Mouse (Mus musculus): ENCODE data around the gene Ccdc97. TPM values are rescaled to one million over a fixed set of nuclear protein-coding genes. Genes with fewer than 3 reads are reported as not detected.
"Not testable (repeated sequence)": the region's sequence is repeated elsewhere in the genome, so short reads cannot be mapped to it uniquely, and the experiment has no call there.

Ccdc97 gene
- total RNA-seq, 2 experiments from 2014 or later, result 63.4 to 65.6 TPM

DNA sequence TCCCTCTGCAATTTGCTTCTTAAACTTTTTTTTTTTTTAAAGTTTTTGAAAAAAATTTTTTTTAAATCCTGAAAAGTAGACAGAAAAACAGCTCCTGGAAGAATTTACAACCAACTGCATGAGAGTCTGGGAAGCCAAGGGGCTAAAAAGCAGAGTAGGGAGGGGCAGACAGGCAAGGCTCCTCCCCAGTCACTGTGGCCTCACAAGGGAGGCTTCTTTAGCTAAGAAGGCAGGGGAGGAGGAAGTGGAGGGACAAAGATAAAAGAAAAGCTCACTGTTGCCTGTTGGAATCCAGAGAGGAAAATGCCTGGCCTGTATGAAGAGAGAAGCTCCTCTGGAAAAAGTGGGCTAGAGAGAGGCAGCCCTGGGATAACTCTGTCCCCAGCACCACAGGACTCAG lies 2.9 kb upstream of the Ccdc97 start:
- DNase-seq (ENCODE audit: low spot score in 2 of 2), result not testable (repeated sequence)

DNA sequence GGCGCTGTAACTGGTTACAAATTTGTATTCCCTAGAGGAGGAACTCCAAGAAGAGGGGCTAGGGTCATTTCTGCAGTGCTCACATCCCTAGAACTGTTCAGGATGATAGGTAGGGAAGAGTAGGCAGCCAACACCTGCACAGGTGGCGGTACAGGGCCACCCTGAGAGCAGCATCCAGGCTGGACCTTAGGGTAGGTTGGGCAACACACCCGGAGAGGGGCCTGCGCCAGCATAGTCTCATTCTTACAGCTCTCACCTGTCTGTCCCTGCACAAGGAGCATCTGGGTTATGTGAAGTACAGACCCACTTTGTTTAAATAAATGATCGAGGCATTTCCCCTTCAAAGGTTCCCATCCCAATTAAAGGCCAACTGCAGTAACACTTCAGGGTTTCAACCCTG lies 1.9 kb upstream of the Ccdc97 start:
- DNase-seq (ENCODE audit: low spot score in 2 of 2), result no peak

DNA sequence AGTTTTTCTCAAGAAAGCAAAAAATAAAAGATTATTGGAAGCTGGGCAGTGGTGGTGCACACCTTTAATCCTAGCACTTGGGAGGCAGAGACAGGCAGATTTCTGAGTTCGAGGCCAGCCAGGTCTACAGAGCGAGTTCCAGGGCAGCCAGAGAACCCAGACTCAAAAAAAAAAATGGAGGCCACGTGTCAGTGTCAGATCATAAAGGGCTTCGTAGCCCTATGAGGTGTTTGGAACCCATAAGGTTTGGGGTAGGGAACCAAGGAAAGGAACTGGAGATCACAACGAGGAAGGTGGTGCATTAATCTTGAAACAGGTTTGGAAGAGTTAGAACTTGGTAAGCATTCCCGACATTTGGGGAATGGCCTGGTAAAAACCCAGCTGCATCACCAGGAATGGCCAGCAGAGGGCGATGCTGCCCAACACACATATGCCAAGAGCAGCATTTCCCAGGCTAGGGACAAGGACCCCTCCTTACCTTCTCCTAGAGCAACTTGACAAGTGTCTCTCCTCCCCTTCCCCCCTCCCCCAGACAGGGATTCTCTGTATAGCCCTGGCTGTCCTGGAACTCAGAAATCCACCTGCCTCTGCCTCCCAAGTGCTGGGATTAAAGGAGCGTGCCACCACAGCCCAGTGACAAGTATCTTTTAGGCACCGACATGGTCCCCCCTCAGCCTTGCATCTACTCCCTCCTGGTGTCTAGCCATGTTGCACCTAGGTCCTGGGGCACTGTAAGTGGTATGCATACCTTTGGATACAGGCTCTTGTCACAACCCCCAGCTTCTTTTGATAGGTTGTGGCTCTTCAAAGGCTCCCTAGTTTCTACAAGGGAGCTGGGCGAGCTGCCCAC lies 1.1 kb upstream of the Ccdc97 start:
- peak; percentile 64 to 89 for DNase-seq (ENCODE audit: low spot score in 2 of 2)

DNA sequence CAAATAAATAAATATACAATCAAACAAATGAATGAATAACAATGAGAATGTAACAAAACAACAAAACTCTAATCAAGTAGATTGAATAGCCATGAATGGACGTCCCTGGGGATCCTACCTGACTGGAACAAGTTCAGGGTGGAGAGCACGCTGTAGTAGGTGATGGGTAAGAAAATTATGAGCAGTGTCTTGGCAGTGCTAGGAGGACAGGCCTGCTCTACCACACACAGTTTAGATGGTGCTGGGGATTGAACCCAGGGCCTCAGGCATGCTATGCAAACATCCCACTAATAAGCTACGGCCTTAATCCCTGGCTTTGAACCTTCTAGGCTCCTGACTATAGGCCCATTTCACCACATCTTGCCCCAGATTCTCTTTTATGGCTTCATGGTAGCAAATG lies 1.4 kb downstream of the Ccdc97 start:
- no peak for DNase-seq (ENCODE audit: low spot score in 2 of 2)

DNA sequence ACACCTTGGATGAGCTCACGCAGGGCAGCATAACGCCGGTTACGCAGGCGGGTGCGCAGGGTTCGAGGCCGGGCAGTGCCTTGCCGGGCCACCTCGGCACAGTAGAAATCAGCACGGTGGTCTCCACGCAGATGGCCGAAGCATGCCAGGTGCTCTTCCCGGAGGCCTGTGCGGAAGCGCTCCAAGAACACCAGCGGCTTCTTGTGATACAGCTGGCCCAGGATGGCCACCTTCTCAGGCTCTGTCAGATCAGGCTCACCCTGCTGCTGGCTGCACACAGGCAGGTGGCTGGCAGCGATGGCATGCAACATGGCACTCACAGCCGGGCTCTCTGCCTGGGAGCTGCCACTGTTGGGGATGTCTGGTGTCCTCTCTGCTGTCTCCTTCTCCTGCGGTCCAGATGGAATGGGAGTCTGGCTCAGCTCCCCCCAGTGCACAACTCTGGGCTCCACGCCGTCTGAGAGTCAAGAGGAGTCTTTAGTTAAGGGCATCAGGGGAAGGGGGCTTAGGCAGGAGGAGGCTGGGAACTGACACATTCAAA lies 3.1 kb downstream of the Ccdc97 start:
- peak in 1 of 2 experiments; percentile 46 for DNase-seq (ENCODE audit: low spot score in 2 of 2)

DNA sequence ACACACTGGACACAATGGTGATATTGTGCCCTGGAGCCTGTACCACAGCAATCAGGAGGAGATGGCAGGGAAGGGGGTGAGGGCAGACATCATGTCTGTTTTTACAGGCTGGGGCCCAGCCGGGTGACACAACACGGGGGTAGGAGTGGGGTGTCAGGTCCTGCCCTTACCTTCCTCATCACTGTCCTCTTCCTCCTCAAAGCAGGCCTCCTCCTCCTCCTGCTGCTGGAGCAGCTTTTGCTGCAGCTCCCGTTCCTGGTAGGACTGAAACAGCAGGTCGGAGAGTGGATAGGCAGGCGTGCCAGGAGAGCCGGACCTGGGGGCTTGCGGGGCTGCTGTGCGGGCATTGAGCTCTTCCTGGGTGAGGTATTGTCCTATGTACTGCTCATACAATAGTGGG lies 4.3 kb downstream of the Ccdc97 start:
- DNase-seq (ENCODE audit: low spot score in 2 of 2), result no peak

DNA sequence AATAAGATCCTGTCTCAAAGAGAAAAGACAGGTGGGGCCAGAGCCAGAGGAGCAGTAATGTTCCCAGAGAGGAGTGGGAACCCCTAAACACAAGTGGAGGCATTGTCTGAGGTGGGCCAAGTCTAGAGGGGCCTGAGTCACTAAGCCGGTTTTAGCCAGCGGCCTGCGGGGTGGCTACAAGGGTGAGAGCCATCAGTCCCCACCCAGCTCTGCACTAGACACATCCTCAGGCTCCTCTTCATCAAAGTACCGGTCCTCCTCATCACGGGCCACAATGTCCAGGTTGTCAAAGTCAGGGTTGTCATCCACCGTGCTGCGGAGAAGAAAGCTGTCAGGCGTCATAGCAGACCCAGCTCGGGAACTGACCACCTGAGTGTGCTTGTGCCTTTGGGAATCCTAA lies 6.1 kb downstream of the Ccdc97 start:
- no peak for DNase-seq (ENCODE audit: low spot score in 2 of 2)

DNA sequence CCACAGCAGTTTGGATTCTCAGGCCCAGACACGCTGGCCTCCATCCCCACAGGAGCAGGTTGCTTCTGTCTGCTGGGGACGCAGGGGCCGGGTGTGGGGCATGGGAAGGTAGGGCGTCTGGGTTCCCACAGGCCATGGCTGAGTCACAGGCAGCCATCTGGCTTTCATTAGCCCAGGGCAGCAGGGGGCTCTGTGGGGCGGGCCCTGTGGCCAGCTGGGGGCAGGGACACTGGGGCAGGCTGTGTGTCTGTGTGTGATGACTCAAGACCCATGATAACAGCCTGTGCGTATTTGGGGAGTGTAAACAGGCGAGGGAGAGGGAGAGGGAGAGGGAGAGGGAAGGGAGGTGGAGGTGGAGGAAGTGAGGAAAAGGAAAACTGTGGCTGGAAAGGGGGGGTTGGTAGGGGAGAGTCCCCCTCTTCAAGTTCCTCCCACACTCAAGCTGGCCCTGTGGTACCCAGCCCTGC lies 7.1 kb downstream of the Ccdc97 start:
- no peak for DNase-seq (ENCODE audit: low spot score in 2 of 2)

DNA sequence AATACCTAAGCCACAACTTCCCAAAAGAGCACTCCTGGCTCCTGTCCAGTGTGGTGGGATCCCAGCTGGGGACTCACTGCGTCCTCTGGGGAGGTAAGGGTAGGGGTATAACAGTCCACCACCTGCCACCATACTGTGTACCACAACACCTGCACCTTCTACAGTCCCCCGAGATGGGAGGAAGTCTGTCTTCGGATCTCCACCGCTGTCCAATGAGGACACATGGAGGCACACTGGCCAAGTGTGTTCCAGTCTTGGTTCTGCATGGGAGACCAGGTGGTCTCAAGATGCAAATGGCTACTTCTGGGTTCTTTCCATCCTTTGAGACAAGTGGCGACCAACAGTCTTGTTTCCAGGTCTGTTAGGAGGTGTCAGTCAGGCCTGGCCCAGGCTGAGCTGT lies 7.7 kb downstream of the Ccdc97 start:
- DNase-seq (ENCODE audit: low spot score in 2 of 2), result no peak

DNA sequence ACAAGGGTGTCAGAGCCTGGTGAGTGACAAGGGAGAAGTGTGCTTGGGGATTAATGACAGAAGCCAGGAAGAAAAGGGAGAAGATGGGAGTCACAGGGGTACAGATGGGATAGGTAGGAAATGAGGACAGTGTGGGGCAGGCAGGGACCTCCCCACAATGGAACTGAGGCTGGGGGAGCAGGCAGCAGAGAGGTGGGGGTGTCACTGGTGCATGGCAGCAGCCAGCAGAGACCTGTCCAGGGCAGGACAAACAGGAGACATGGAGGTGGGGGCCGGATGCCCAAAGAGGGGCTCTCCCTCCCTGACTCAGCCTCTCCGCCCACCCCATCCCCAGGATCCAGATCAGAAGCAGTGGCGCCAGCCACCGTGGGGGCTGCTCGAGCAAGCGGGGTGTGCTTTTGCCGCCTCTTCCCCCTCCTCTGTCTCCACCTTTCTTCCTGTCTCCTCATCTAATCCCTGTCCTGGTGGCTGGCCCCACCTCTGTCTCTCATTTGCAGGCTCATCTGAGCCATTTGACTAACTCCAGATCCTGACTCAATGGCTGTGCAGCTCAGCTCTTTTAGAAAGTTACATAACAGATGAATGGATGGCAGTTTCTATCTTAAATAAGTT lies 8.3 kb downstream of the Ccdc97 start:
- DNase-seq (ENCODE audit: low spot score in 2 of 2), result peak in 1 of 2 experiments; percentile 60

DNA sequence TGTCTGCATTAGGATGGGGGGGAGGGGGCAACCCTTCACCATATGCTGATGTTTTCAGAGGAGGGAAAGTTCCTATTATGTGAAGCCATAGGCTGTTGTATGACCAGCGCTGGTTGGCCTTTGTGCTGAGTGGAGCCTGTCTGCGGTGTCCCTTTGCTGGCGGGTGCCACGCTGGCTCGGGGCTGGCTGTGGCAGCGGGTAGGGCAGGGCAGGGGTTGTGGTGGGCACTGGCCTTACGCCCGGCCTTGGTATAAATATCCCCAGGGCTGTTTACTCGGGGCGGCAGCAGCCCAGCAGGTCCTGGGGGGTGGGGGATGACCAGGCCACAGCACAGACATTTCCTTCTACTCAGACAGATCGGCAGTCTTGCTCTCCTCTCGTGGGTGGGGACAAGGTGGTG lies 8.9 kb downstream of the Ccdc97 start:
- no peak for DNase-seq (ENCODE audit: low spot score in 2 of 2)

DNA sequence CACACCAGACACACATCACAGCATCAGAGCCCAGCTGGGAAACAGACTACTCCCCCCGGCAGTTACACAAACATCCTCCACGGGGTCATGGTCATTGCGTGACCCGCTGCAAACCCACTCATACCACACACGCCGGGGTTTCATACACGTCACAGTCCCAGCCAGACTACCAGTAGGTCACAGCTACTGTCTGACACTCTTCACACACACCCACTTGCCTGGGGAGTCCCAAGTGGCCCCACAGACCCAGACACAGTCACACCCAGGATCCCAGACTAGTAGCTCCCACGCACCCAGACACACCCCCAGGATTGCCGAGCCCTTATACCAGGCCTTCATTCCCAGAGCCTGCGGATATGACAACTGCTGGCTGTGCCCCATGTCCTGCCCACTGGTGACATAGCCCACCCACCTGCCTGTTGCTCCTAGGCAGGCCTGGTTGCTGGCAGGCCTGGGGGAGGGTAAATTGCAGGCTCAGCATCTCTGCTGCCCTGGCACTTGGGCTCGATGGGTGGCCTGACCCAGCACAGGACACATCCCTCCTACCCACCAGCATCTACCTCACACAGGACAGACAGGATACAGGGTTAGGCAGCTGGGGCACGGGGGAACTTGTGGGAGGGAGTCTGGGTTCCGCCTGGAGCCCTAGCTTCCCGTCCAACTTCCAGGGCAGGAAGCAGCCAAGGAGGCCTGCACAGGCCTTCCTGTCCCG lies 11.2 kb downstream of the Ccdc97 start:
- DNase-seq (ENCODE audit: low spot score in 2 of 2), result no peak

DNA sequence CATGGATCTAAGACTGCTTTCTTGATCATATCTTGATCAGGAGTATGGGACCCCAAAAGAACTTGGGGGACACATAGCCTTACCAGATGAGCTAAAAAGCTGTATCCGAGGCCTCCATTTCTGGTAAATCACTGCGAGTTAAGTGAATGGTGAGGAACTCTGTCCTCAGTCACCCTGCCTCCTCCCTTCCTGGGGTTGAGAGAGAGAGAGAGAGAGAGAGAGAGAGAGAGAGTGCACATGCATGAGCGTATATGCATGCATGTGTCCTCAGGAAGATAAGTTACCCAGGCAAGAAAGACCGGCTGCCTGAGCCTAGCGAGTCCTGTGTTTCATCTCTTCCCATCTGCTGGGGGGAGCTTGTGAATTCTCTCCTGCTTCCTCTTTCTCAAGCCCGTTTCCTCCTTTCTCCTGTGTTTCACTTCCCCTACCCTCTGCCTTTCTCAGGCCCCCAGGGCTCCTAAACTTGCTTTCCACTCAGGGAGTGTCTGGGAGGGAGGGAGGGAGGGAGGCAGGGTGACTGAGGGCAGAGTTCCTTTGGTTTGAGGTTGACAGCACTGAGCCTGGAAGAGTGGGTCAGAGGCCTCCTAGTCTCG lies 12.2 kb downstream of the Ccdc97 start:
- no peak for DNase-seq (ENCODE audit: low spot score in 2 of 2)

DNA sequence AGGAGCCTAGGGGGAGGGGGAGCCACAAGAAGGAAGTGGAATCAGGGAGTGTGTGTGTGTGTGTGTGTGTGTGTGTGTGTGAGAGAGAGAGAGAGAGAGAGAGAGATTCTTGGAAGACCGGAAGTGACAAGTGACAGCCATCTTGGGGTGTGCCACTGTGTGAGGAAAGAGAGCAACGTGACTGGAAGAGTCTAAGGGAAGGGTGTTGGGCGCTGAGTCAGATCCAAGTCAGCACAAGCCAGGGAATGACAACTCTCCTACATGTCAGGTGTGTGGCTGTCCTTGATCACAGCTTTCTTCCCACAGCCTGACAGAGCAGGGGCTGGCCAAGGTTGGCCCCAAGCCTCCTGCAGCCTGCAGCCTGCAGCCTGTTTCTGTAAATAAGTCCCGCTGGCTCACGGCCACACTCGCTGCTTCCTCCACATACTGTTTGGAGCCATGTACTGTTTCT lies 13.1 kb downstream of the Ccdc97 start:
- DNase-seq (ENCODE audit: low spot score in 2 of 2), result no peak

DNA sequence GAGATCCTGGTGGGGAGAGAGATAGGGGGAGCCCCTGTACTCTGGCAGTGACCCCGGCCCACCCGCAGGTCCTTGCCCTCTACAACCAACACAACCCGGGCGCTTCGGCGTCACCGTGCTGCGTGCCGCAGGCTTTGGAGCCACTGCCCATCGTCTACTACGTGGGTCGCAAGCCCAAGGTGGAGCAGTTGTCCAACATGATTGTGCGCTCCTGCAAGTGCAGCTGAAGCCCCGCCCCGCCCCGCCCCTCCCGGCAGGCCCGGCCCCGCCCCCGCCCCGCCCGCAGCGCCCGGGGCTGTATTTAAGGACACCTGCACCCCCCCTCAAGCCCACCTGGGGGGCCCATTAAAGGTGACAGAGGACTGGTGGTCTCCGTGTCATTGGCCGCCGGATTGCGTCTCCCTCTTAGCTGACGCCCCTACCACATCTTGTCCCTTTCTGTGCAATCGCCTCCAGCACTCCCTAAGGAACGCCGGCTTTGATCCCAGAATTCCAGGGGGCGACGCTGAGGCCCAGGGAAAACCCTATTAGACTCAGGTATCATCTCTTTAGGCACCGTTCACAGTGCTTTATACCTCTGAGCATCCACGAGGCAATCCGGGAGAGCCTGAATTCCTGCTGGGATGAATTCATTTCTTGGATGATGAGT lies 14.0 kb downstream of the Ccdc97 start:
- no peak for DNase-seq (ENCODE audit: low spot score in 2 of 2)

DNA sequence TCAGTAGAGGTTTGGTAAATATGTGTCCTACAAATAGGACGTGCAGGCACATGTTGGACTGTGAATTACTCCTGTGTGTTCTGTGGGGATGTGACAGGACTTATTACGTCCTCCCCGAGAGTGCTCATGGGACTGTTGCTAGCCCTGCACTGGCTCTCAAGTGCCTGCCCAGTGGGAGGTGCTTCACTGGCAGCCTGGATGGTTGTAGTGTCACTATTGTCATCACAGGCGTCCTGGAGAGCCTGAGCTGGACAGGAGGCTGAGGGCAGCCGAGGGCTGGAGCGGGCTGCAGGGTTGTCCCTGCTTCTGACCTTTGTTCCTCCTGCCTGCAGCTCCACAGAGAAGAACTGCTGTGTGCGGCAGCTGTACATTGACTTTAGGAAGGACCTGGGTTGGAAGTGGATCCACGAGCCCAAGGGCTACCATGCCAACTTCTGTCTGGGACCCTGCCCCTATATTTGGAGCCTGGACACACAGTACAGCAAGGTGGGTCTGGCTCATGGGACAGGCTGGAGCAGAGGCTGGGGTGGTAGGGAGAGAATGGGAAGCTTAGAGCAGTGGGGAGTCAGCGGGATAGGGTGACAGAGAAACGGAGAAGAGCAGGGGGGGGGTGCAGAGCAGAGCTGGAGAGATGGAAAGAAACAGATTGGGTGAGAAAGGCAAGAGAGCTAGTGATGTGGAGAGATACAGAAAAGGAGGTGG lies 14.9 kb downstream of the Ccdc97 start:
- no peak for DNase-seq (ENCODE audit: low spot score in 2 of 2)

DNA sequence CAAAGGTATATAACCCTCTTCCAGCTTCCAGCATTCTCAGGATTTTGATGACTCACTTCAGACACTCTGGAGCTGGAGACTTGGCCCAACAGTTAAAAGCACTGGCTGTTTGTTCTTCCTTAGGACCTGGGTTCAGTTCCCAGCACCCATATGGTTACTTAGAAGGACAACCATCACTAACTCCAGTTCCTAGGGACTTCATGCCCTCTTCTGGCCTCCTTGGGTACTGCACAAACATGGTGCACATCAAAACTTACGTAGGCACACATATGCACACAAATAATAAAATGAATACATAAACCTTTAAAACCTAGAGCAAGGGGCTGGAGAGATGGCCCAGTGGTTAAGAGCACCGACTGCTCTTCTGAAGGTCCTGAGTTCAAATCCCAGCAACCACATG lies 16.5 kb downstream of the Ccdc97 start:
- no peak for DNase-seq (ENCODE audit: low spot score in 2 of 2)

DNA sequence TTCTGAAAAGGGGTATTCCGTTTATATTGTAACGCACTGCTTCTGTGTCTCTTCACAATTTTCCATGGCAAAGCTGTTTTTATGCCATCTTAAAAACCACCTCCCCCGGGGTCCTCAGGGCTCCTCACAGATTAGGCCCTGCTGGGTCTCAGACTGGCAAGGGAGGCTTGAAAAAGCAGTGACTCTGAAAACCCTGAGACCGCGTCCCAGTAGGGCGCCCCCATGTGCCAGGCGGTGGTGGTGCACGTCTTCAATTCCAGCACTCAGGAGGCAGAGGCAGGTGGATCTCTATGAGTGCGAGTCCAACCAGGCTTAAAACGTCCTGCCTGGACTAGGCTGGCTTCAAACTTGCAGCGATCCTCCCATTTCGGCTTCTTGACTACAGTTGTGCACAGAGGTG lies 18.2 kb downstream of the Ccdc97 start:
- no peak for DNase-seq (ENCODE audit: low spot score in 2 of 2)

DNA sequence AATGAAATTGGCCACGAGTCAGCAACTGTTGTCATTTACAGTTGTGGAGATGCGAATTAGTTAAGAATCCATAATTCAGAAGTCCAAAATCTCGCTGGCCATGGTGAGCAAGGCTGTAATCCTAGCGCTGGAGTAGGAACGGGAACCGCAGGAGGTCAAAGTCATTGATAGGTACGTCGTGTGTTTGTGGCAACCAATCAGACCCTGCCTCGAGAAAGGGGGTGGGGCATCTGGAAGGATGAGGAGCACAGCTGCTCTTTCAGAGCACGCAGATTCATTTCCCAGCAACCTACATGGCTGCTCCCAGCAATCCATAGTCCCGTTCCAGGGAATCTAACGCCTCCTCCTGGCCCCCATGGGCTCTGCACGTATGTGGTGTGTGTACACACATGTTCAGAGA lies 19.0 kb downstream of the Ccdc97 start:
- no peak for DNase-seq (ENCODE audit: low spot score in 2 of 2)

DNA sequence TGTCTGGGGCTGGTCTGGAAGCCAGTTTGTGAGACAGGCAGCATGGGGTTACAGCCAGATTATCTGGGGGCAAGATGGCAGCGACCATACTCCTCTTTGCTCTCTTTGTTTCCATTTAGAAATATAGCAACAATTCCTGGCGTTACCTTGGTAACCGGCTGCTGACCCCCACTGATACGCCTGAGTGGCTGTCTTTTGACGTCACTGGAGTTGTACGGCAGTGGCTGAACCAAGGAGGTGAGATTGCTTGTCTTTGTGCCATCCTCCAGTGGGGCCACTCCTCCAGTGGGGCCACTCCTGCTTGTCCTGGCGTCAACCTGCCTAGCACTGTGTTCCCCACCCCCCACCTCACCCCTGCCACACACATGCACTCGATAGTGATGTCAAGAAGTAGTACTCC lies 24.8 kb downstream of the Ccdc97 start:
- DNase-seq (ENCODE audit: low spot score in 2 of 2), result no peak
